Mouse (Mus musculus) fibroblast of lung, adult 2 months (primary cell): ENCODE results near the gene Plin3.

Experiments
- DNase-seq: peaks from one replicate; pipeline ENCODE4 v3.0.0-alpha.2; 2011; ENCODE audit warnings: low read depth

The Plin3 gene

DNA sequence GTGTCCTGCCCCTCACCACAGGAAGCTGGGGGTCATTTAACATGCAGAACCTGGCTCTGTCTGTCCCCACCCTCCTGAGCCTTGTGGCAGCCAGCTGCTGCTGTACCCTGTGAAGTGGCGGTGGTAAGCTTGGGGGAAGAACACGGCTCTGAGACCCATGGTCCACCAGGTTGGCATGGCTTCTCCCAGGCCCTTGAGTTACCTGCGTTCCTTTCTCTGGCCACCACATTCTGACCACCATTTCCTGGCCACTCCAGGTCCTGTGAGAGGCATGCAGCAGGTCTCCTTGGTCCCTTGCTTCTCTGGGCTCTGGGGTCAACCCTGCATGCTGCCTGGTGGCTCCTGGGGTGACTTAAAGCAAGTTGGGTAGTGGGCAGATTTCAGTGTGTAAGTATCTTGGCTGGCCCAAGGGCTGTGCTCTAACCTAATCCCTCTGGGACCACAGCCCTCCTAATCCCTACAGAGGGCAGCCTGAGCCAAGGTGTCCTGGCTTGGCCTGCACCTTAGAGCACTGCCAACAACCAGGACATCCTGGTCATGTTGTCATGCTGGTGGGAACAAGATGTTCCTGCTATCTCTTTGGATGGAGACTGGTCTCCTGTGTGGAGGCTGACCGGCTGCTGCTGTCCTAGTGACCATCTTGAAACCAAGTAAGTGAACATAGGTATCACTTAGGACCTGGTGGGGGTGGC is at the start of gene Plin3:
TSS of gene Plin3 (minus strand) at position 343 of the 692 bp plus-strand sequence.
- no peak for DNase-seq

GRCm38 (mm10) chr17:56340717-56341116 is 48.0 kb upstream of the Plin3 start:
- no peak for DNase-seq

- DNase-seq = no peak
Observed at GRCm38 (mm10) chr17:56338909-56339308, 46.2 kb upstream of the Plin3 start.

- no peak for DNase-seq
Observed at GRCm38 (mm10) chr17:56337791-56338190, 45.1 kb upstream of the Plin3 start.

DNA sequence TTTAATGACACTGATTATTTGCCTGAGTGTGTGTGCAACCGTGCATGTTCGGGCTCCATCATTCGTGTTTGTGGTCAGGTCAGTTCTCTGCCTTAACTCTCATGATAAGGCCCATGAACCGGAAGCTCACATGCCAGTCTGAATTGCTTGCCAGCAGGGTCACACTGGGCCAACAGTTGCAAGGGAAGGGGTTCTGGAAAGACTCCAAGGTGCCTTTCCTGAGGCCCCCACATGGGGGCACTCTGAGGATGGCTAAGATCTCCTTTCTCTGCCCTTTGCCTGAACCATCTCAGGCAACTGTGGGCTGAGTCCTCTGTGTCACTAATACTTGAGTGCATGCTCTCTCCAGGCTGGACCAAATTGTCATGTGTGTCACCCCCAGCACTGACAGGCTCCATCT is 44.5 kb upstream of the Plin3 start:
- DNase-seq = no peak

DNA sequence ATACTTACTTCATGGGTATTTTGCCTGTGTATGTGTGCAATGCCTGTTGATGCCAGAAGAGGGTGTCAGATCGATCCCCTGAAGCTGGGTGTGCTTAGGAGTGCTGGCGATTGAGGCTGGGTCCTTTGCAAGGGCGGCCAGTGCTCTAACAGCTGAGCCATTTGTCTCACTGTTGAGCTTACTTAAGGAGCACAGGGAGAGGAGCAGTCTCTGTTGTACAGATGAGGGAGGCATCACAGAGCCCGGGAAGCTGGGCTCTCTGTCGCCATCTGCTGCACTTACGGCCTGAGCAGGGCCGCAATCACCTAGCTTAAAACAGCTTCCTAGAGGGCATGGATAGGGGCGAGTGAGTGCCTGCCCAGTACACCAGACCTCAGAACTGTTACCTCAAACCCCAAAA is 40.3 kb upstream of the Plin3 start:
- DNase-seq = no peak

- DNase-seq = no peak
Observed at GRCm38 (mm10) chr17:56331256-56331655, 38.6 kb upstream of the Plin3 start.

GRCm38 (mm10) chr17:56330345-56330744 is 37.7 kb upstream of the Plin3 start:
- no peak for DNase-seq

DNA sequence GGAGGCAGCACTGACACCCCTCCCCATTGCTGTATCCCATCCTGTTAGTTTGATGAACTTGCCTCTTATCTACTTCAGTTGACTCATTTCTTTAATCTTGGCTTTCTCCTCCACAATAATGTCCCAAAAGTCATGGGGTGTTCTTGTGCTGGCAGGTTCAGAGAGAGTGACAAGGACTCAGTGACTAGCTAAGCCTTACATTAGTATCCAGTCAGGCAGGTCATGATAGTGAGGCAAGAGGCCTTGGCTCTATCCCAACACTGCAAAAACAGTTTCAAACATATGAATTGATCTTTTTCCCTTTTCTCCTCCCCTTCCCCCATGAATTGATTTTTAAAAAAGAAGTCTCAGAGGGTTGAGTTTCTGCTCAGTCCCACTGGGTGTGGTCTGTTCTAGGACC is 36.6 kb upstream of the Plin3 start:
- no peak for DNase-seq

GRCm38 (mm10) chr17:56326153-56327147 is 33.8 kb upstream of the Plin3 start:
- no peak for DNase-seq

- peak; percentile 100 for DNase-seq
Observed at GRCm38 (mm10) chr17:56325450-56326152, 32.9 kb upstream of the Plin3 start, which contains the start of gene Kdm4b. Gene Kdm4b (plus strand): TSS chr17:56326062.

DNA sequence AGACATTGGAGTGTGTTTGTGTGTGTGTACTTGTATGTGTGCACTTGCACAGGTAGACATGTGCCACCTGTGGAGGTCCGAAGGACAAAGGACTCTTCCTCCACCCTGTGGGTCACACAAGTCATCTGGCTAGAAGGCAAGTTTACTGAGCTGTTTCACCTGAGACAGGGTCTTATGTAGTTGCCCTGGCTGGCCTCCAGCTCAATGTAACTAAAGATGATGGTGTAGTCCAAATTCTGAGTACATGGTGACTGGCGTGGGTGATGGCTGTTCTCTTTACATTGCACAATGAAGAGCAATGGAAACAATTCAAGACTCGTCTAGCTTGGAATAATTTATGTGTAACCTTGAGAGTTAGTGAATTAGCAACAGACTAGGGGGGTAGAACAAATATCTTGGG is 31.7 kb upstream of the Plin3 start:
- DNase-seq = no peak

- no peak for DNase-seq
Observed at GRCm38 (mm10) chr17:56309191-56309945, 16.7 kb upstream of the Plin3 start.

GRCm38 (mm10) chr17:56308088-56308487 is 15.4 kb upstream of the Plin3 start:
- DNase-seq = no peak

- DNase-seq = no peak
Observed at GRCm38 (mm10) chr17:56305826-56306225, 13.2 kb upstream of the Plin3 start.

DNA sequence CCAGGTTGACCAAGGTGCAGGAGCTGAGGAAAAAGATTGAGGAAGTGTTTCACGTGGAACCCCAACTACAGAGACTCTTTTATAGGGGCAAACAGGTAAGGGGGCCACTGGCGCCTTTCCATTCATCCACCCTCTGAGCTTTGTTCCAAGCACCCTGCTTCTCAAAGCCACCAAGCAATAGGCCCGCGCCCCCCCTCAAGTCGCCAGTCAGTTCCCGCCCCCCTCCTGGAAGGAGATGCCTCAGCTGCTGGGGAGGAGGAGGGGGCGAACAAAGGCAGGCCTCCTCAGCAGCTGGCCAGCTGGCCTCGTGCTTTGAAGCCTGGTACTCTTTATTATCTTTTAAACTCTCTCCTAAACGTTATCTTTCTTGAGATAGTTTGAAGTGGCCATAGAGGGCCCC is 12.5 kb upstream of the Plin3 start:
- DNase-seq = no peak

DNA sequence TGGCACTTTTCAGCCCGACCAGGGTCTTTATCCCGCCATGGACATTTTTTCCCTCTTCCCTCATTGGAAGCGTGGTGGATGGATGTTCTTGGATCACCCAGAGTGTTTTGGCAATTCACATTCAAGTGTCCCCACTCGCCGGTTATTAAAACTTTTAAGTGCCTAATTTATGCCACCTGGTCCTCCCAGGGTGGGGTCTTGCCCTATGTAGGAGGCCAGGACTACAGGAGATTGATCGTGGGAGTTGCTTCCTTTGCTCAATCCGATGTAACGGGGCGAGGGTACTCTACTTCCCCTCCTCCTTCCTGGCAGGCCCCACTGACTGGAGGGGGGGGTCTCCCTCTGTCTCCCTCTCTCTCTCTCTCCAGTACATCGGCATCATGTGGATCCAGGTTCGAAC is 12.0 kb upstream of the Plin3 start:
- no peak for DNase-seq

- peak; percentile 87 for DNase-seq
Observed at GRCm38 (mm10) chr17:56303847-56304586, 11.3 kb upstream of the Plin3 start.

DNA sequence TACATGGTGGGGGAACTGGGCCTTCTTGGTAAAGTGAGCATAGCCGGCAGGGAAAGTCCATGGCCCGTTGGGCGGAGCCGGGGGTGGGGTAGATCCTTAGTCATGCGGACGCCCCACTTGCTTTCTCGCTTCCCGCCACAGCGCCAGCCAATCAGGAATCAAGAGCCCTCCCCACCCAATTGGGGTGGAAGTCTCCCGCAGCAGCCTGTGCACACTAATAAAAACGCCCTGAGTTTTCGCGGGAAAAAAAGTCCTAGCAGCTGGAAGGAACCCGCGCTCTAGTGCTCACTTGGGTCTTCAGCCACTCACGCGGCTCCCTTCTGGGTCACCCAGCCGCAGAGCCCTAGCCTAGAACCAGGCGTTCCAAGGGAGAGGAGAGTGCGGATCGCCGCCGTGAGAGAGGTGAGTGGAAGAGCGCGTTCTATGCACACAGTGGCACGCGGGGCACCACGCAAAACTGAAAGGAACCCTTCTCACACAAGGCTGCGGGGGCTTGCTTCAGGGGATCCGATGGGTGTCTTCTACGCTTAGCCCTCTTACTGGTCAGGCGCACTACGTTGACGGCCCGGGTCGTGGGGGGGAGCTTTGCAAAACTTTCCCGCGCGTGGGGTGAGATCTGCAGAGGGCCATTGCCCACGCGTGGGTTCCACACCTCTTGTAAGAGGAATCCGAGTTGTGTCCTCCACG is 10.6 kb upstream of the Plin3 start, which contains the start of gene Uhrf1:
TSS of gene Uhrf1 (plus strand) at position 162 of the 687 bp plus-strand sequence.
- DNase-seq = no peak

GRCm38 (mm10) chr17:56302363-56302996 is 9.8 kb upstream of the Plin3 start:
- DNase-seq = no peak
